Mouse (Mus musculus) CD4-positive helper T cell, adult 2 months (primary cell): ENCODE measurements around the gene Ccdc117.
"Not testable (repeated sequence)": the region's sequence is repeated elsewhere in the genome, so short reads cannot be mapped to it uniquely, and the experiment has no call there.

ENCODE experiments used
- DNase-seq: peaks from one replicate; pipeline ENCODE4 v3.0.0-alpha.2; 2012; ENCODE audit warnings: low read depth, missing footprints, low spot score

Gene Ccdc117

DNA sequence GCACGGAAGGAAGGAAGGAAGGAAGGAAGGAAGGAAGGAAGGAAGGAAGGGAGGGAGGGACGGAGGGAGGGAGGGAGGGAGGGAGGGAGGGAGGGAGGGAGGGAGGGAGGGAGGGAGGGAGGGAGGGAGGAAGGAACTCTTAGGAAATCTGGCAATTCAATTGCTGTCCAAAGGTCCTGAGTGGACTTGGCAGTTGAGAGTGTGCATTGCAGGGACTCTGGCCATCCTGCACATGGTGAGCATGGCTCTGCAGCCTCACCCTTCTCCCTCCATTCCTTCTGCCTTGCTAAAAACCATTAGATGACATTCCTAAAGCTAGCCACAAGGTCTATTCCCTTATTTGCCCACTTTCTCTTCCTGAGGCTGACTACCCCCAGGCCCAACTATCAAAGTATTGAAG, 31.3 kb downstream of the Ccdc117 start:
- not testable (repeated sequence) for DNase-seq

DNA sequence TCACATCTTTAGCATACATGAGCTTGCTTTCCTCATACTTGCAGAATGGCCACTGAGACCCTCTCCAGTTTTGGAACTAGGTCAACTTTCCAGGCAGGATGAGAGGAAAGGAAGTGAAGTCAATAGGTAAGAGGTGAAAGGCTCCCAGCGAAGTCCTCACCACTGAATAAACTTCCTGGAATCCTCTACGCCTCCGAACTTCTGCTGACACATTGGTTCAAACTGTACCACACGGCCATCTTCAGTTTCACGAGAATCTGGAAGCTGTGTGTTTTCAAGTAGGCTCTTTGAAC, 31.9 kb downstream of the Ccdc117 start:
- no peak for DNase-seq

DNA sequence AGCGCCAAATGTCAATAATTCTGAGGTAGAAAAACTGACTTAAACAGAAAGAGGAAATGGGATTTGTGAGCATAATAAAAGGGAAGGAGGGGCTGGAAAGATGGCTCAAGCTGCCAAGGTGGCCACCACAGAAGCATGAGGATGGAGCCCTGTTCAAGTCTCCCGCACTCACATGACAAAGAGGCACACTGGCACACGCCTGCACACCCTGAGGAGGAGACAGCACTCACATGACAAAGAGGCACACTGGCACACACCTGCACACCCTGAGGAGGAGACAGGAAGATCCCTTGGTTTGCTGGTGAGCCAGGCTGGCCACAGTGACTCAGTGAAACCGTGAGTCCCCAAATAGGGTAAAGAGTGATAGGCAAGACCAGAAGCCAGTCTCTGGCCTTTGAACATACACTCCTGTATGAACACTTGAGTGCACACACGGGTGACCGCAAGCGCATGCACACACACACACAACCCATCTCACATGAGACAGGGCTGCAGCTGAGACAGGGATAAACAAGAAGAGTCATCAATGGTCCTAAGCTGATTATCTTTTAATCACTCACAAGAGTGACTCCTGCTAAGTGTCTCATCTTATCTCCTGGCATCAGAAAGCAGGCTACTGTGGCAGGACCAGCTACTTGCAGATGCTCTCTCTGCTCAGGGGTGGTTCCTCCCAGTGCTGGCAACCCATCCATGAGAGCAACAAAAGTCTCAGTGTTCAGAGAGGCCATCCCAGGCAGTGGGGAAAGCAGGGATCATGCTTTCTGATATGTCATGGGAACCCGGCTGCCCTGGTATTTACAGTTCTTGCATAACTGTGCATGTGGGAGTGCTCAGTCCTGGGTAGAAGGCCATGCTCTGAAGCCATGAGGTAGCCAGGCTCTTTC, 32.5 kb downstream of the Ccdc117 start:
- DNase-seq: peak; percentile 25

DNA sequence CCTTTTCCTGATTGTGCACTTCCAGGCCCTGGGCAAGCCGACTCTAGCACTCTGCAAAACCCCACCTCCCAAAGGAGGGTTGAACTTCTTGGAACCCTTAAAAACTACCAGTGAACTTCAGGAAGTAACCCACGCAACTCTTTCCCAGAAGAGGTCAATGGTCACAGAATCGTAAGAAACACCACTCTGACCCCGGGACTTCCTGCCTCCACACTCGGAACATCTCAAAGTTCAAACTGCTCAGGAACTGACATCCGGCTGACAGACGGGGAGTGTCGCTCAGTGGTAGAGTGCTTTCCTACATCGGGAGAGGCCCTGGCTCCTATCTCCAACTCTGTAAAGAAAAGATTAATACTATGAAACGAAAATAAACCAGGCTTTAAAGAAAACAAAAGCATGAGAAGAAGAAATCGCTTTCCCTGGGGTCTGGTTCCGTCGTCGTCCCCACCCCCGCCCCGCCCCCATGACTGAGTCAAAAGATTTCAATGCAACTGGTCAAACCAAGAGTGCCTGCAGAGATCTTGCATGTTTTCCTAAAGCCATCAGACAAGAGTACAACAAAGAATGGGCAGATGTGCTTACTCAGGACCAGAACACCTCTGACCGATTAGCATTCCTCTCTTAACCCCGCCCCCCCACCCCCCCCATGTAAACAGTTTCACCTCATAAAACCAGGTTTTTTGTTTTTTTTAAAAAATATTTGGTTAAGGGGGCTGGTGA, 36.0 kb downstream of the Ccdc117 start:
- peak; percentile 60 for DNase-seq

DNA sequence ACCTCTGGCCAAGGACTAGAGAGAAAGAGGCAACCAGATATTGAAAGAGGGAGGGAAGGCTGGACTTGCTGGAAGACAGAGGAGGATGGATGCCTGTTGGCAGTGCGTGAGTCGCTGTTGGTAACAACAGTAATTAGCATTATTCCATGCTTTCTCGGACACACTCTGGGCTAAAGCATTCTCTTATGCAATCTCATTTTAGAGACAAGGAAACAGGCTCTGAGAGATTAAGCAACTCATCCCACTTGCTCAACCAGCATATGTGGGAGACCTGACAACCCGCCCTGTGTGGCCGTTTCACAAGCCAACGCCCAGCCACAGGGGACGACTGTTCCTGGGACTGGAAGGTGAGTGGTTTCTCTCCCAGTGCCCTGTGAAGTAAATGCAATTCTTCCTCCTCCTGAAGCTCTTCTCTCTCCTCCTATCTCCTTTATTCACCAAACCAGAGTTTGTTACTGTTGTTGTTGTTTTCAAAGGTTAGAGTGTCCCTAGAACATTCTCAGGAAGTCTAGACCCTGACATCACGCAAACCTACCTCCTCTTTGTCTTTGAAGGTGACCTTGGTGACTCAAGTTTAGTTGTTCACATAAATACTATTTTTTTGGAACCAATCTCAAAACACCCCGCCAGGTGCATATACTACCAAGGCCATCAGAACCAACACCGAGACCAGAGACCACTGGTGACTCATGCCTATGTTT, 39.5 kb downstream of the Ccdc117 start:
- DNase-seq: no peak

DNA sequence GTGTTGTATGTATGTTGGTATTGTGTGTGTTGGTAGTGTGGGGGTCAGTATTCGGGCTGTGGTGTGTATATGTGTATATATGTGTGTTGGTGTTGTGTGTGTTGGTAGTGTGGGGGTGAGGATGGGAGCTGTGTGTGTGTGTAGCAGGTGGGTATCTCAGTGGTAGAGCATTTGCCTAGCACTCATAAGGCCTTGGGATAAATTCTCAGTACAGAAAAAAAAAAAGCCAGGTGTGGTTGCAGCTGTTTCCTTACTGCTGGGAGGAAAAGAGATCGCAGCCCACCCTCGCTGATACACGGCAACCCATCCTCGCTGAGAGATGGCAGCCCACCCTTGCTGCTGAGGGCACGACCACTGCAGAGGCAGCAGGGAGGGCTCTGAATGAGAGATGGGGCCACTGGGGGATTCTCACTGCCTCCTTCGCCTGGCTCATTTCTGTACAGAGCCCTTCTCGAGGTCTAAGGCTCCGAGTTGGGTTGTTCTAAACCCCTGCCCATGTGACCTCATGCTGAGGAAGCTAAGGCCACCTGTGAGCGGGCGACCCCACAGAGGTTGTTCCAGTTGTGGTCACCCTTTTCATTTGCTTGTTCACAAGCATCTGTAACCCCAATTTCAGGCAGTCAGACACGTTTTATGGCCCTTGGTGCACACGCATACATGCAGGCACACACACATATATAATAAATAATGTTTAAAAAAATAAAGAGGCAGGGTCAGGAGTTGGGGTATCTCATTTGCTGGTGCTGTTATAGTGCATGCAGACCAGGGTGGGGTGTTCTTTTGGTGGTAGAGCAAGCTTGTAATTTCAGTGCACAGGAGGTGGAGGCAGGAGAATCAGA, 40.9 kb downstream of the Ccdc117 start:
- DNase-seq: no peak

DNA sequence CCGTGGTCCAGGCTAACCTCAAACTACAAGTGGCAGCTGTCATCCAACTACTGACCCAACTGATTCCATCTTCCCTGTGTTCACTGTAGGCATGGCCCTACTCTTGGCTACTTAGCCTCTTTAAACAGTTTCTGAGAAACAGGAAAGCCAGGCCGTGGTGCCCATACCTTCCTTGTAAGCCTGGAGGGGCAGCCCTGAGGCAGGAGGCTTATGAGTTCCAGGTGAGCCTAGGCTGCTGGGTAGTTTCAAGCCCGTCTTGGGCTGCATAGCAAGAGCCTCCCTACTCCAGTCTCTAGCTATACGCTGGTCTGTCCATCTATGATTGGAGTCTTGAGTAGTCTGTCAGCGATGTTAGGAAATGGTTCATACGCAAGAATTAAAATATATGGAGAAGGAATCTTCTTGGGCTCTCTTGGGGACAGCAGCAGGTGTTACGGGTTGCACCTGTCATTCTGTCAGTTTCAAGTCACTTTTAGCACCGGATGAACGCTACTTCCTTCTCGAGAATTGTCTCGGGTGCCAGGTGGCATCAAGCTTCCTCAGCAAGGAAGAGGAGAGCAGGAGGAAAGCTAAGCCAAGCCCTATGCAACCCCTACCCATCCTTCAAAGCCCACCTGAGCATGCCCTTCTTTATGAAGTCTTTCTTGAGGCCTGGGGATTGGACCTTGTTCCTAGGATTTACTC, 41.9 kb downstream of the Ccdc117 start:
- peak; percentile 22 for DNase-seq

DNA sequence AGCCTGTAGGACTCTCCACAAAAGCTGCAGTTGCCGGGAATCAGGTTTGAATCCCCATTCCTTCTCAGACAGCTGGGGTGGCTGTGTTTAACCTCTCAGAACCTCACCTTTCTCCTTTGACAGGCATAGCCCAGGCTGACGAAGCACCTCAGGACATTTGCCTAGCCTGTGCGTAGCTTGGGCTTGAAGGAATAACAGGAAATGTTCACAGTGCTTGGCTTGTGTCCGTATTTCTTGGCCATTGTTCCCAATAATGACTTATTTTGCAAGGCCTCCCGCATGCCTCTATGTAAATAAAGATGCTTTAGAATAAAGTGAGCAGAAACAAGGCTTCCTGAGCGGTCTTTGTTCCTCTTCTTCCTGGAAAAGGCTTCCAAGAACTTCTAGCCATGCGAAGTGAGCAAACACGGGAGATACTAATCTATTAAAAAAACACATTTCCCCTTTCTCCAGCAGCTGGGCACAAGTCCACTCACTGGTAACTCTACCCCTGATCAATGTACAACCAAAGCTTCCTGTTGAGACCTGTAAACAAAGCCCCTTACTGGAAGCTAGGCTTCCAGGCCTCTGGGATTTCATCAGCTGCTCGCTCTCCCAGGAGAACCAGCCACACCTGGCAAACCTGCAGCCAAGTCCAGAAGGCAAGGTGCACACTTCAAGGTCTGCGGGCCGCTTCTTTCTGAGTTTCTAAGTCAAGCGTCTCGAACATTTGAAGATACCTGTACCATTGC, 42.9 kb downstream of the Ccdc117 start:
- no peak for DNase-seq

DNA sequence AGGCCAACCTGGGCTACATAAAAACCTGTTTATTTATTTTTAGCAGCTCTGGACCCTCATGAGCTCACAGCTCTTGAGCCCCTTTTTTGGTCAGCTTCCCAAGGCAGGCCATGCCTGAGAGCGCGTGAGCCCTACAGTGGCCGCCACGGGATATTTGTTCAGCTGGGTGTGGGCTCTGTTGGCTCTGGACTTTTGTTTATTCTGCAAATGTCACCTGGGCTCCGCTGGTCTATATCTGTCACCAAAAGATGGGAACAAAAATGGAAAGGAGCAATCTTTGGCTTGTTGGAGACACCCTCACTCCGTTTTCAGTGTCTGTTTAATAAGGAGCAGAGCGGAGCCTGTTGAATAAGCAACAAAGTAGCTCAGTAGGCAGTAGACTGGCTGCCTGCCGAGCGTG, 43.6 kb downstream of the Ccdc117 start:
- DNase-seq: no peak

DNA sequence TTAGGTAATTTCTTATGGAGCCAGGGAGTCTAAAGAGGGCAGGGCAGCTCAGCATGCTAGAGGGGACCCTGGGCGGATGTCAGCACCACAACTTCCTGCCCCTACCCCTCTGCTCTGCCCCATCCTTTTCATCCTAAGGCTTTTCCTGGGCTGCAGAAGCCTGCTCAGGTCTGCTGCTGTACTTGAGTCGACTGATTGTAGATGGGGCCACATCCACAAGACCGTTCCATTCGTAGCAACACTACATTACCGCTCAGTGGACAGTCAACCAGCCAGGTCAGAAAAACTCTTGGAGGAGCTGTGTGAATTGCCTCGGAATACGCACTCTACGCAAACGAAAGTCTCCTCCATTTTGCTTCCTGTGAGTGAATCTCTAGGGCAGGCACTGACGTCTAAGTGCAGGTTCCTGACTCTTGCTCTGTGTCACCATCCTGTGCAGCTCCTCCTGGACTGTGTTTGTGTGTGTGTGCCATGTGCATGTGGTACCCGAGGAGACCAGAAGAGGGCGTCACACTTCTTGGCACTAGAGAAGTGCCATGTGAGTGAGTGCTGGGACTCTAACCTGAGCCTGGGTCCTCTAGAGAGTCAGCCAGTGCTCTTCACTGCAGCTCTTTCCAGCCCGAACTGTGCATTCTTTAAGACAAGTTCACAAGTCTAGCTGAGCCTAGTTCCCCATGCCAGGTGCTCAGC, 45.3 kb downstream of the Ccdc117 start:
- peak; percentile 21 for DNase-seq

DNA sequence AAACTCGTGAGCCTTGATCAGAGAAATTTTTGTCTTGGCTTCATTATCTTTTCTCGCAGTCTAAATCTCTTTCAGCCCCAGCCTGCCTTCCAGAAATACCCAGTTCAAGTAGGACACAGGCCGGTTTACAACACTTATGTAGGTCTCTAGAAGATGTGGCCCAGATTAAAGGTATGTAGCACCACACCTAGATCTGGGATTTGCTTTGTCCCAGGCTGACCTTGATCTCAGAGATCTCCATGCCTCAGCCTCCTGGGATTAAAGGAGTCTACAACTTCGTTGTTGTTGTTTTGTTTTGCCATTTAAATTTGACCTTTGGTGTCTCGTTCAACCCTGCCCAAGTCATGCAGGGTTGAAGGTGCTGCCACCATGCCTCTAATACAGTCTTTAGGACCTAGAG, 46.1 kb downstream of the Ccdc117 start:
- DNase-seq: no peak

DNA sequence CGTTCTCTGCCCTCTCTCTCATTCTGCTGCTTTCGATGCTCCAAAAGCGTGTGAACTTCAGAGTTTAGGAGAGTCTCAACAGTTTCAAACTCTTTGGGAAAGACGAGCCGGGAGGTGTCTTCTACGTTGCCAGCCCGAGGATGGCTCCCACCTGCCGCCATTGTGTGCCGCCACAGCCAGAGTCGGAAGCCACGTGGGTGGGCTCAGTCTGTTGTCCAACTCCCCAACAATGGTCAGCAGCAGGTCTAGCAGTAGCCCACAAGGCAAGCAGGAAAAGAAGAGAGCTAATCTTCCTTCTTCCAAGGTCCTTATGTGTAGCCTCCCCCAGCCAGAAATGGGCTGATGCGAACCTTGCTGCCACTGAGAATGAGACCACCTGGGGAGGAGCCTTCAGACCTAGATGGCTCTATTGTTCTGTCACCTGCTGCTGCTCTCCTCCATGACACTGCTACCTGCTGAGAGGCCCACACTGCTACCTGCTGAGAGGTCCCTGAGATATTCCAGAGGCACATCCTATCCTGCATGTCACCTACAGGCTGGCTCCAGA, 46.6 kb downstream of the Ccdc117 start:
- DNase-seq: no peak

DNA sequence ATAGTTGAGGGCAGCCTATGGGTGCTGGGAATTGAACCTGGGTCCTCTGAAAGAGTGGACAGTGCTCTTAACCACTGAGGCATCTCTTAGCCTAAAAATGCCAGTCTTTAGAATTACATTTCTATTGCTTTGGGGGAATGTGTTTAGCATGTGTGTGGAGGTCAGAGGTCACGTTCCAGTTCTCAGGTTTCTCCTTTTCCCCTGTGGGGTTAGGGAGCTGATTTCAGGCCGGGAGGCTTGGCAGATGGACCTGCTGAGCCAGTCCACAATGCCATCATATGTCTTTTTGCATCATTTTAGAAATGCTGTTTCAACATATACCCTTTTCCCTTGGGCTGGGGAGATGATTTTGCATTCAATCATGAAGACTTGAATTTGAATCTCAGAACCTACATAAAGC, 48.1 kb downstream of the Ccdc117 start:
- no peak for DNase-seq

DNA sequence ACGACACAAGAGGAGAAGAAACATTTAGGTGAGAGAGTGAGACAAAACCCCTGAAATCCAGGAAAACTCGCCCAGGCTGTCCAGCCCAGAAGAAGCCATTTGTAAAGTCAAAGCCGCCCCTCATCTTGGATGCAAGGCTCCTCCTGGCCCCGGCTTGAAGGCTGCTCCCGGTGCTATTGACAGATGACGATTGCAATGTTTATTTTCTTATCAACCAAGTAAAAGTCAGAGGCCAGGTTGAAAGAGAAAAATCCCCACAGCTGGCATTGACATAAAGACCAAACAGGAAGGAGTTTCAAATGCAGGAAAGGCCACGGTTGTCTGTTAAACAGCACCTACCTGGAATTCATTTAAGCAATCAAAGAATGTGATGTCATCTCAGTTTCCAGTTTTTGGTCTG, 50.1 kb downstream of the Ccdc117 start:
- DNase-seq: no peak

DNA sequence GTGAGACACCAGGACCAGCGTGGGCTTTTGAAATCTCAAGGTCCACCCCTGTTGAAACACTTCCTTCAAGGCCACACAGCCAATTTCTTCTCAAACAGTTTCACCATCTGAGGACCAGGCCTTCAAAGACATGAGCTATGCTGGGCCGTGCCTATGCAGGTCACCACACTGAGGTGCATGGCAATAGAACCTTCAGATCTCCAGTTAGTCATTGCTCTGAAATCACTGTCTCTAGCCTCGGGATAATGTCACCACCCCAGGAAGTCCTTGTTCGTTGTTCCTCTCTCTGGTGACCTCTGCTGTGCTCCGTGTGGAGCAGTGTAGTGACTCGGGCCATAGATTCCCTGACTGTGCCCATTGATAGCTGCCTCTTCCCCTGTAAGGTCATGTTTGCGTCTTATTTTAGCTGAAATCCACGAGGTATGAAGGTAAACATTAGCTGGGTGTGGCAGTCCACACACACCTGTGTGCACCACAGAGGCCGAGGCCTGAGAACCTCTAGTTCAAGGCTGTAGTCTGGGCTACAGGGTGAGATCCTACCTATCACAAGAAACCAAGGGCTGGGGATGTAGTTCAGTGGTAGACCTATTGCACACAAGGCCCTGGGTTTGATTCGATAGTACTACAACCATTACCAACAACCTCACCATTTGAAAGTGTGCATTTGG, 50.9 kb downstream of the Ccdc117 start:
- no peak for DNase-seq

DNA sequence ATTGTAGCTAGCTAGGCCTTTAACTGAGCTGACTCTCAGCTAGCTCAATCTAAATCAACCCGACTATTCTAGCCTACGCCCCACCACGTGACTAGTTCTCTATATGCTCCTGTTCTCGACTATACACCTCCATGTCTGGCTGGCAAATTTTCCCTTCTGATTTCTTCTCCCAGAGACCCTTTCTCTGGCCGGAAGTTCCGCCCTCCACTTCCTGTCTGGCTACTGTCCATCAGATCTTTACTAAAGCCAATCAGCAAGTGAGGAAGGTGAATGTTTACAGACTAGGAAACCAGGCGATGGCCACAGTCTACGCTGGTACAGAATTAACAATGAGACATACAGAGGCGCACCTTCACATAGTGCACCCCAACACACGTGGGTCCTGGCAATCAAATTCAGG, 52.6 kb downstream of the Ccdc117 start:
- not testable (repeated sequence) for DNase-seq

DNA sequence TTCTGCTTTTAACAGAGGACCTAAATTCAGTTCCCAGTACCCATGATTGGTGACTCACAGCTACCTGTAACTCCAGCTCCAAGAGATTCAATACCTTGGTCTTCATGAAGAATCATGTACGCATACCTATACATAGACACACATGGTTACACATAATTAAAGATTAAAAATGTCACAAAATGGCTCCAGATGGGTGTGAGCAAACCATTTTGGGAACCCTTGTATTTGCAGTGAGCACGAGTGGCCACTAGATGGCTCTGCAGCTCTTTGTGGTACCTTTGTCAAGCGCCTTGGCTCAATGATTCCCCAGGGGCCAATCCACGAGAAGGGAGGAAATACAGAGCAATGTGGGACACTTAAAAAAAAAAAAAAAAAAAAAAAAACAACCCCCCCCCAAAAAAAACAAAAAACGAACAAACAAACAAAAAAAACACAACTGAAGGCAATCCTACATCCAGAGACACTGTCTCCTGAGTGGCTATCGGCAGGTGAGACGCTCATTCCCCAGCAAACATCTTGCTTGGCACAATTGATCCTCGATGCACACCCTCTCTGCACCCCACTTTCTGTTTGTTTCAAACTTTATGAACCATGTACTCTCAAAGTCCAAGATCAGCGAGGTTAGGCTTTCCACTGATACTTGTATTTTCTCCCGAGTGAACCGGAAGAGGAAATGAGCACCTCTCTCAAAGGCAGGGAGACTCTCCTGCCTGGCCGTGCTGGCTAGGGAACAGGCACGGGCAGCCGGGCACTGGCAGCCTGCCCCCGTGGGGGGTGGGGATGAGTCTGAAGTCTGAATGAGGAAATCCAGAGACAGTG, 56.6 kb downstream of the Ccdc117 start:
- peak; percentile 90 for DNase-seq

DNA sequence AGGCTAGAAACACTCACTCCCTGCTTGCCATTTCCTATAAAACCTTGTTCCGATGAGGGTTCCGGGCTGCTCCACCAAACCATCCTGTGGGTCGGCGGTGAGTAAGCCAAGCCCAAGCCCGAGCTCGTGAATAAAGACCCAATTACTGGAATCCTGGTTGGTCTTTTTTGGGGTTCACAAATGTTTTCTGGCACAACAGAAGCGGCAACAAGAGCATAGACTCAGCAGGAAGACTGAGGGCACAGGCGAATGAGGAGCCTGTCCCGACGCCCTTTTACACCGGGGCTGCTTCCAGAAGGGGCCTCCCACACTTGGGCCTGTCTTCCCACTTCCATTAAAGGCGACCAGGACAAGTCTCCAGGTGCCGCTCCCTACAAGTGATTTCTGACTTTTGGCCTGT, 59.4 kb downstream of the Ccdc117 start:
- DNase-seq: no peak
